Mouse (Mus musculus): ENCODE measurements around the gene Lrg1. TPM values are rescaled to one million over a fixed set of nuclear protein-coding genes. Genes with fewer than 3 reads are reported as not detected.

Lrg1 gene
- total and polyA plus RNA-seq, 3 experiments, result not detected

DNA sequence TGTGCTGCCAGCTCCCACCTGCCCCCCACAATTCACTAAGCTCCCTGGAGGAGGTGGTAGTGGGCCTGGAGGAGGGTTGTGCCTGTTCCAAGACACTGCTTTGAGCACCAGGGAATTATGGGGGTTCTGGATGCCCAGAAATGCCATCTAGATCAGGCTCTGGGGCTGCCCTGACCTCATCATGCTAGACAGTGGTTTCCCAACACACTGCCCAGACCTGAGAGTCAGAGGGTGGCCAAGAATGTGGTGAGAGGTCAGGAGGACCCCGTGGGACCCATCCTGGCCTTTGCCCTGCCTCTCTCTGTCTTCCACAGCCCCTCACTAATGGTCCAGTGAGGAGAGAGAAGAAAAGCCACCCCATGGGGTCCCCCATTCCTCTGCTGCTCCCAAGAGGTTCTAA lies 10.8 kb downstream of the Lrg1 start:
- no peak overlapping the region for H3K27ac ChIP-seq (ENCODE audit: insufficient read depth, low read depth)
- no peak overlapping the region for H3K4me3 ChIP-seq (replicated peaks in 1 of 3; ENCODE audit: low read depth in 2 of 3, low read length in 2 of 3, poor library complexity in 1 of 3)
- in situ Hi-C loops (cut with MboI; ENCODE audit: low pct_ligation_motif_present, low pct_unique_long_range_greater_than_20kb, low sequenced_read_pairs) (no loop called here), dilution Hi-C loops (cut with MboI; ENCODE audit: extremely low pct_ligation_motif_present, extremely low pct_unique_long_range_greater_than_20kb, low sequenced_read_pairs) (no loop called here)
- H3K4me1 ChIP-seq (ENCODE audit: control insufficient read depth in 1 of 2, insufficient read depth in 2 of 2), result 0 out of 4 replicates have a peak, but pooled peaks cover 0 to 2% of the 10 kb centered on the region in 2 experiments
- H3K9ac ChIP-seq (ENCODE audit: insufficient read depth, low read depth), result no peak overlapping the region
- TF ChIP-seq USF1 (IDR thresholded peaks at IDR 0.05; ENCODE audit: low read depth, low read length) (no peak), NELFE (IDR thresholded peaks at IDR 0.05; ENCODE audit: low read depth, low read length) (no peak), CHD1 (IDR thresholded peaks at IDR 0.05; ENCODE audit: low read depth, low read length) (no peak), ZKSCAN1 (IDR thresholded peaks at IDR 0.05; ENCODE audit: borderline replicate concordance, low read depth, low read length) (no peak), ELF1 (IDR thresholded peaks at IDR 0.05; ENCODE audit: low read depth, low read length) (no peak), JUND (conservative IDR thresholded peaks at IDR 0.05; ENCODE audit: low read depth, low read length) (no peak), UBTF (IDR thresholded peaks at IDR 0.05; ENCODE audit: low read depth, low read length) (no peak), JUN (IDR thresholded peaks at IDR 0.05; ENCODE audit: insufficient read depth, low read depth, low read length) (no peak), NRF1 (IDR thresholded peaks at IDR 0.05; ENCODE audit: low read depth, low read length) (no peak), ZC3H11A (IDR thresholded peaks at IDR 0.05; ENCODE audit: low read depth, low read length) (no peak), POLR2A (IDR thresholded peaks at IDR 0.05; ENCODE audit: low read depth, low read length) (no peak), MAFK (IDR thresholded peaks at IDR 0.05; ENCODE audit: insufficient replicate concordance, low read length) (no peak), MEF2A (IDR thresholded peaks at IDR 0.05; ENCODE audit: borderline replicate concordance, low read depth, low read length) (no peak), POLR2AphosphoS2 (IDR thresholded peaks at IDR 0.05; ENCODE audit: low read depth, low read length) (no peak), EP300 (IDR thresholded peaks at IDR 0.05; ENCODE audit: low read length) (no peak)
- no peaks in the 10 kb centered on the region for H3K79me2 ChIP-seq (replicated peaks; ENCODE audit: control insufficient read depth, extremely low read depth, insufficient read depth, poor library complexity, severe bottlenecking)
- no peaks in the 10 kb centered on the region for H3K9me3 ChIP-seq (replicated peaks; ENCODE audit: low read length)
- H3K4me2 ChIP-seq (ENCODE audit: insufficient read depth, low read depth, poor library complexity, severe bottlenecking), result no peak overlapping the region
- no peaks in the 10 kb centered on the region for H3K27me3 ChIP-seq (replicated peaks)
- peaks cover 0 to 39% of the 10 kb centered on the region in 2 experiments for H3K36me3 ChIP-seq (replicated peaks in 1 of 2; ENCODE audit: control insufficient read depth in 1 of 2, insufficient read depth in 1 of 2, low read length in 1 of 2)
- no peak for DNase-seq (ENCODE audit: extremely low read depth)

DNA sequence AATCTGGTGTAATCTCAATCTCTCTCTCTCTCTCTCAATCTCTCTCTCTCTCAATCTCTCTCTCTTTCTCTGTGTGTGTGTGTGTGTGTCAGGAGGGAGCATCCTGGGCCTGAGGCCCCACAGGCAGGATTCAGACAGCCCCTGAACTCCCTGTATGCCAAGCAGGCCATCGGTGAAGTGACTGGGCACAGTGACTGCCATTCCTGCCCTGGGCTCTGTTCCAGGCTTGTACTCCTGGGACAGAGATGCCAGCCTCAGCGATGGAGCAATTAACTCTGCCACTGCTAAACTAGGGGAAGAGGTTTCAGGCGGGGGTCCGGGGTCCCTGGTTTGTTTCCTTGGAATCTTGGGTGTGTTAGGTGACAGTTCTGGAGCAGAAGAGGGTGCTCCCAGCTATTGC lies 11.2 kb downstream of the Lrg1 start:
- H3K9me3 ChIP-seq (replicated peaks; ENCODE audit: low read length), result no peaks in the 10 kb centered on the region

More for the DNA sequence above, 11.2 kb downstream of the Lrg1 start:
- dilution Hi-C loops (cut with MboI; ENCODE audit: extremely low pct_ligation_motif_present, extremely low pct_unique_long_range_greater_than_20kb, low sequenced_read_pairs) (no loop called here), in situ Hi-C loops (cut with MboI; ENCODE audit: low pct_ligation_motif_present, low pct_unique_long_range_greater_than_20kb, low sequenced_read_pairs) (no loop called here)
- no peak overlapping the region for H3K27ac ChIP-seq (ENCODE audit: insufficient read depth, low read depth)
- no peak overlapping the region for H3K9ac ChIP-seq (ENCODE audit: insufficient read depth, low read depth)
- H3K27me3 ChIP-seq (replicated peaks), result no peaks in the 10 kb centered on the region
- DNase-seq (ENCODE audit: extremely low read depth), result no peak
- H3K36me3 ChIP-seq (replicated peaks in 1 of 2; ENCODE audit: control insufficient read depth in 1 of 2, insufficient read depth in 1 of 2, low read length in 1 of 2), result peaks cover 0 to 39% of the 10 kb centered on the region in 2 experiments
- H3K79me2 ChIP-seq (replicated peaks; ENCODE audit: control insufficient read depth, extremely low read depth, insufficient read depth, poor library complexity, severe bottlenecking), result no peaks in the 10 kb centered on the region
- no peak overlapping the region for H3K4me3 ChIP-seq (replicated peaks in 1 of 3; ENCODE audit: low read depth in 2 of 3, low read length in 2 of 3, poor library complexity in 1 of 3)
- H3K4me2 ChIP-seq (ENCODE audit: insufficient read depth, low read depth, poor library complexity, severe bottlenecking), result no peak overlapping the region
- TF ChIP-seq RAD21 (IDR thresholded peaks at IDR 0.05; ENCODE audit: low read depth, low read length) (no peak), IRF4 (IDR thresholded peaks at IDR 0.05; ENCODE audit: low read depth, low read length) (no peak), POLR2AphosphoS2 (IDR thresholded peaks at IDR 0.05; ENCODE audit: low read depth, low read length) (no peak), ZKSCAN1 (IDR thresholded peaks at IDR 0.05; ENCODE audit: borderline replicate concordance, low read depth, low read length) (no peak)
- 0 out of 4 replicates have a peak, but pooled peaks cover 0 to 2% of the 10 kb centered on the region in 2 experiments for H3K4me1 ChIP-seq (ENCODE audit: control insufficient read depth in 1 of 2, insufficient read depth in 2 of 2)

All from CH12.LX (cell line).